Mouse (Mus musculus) MEL (cell line): ENCODE measurements at regions not wholly inside any gene's neighbourhood (a gene's known extent, or its start where the extent isn't known, plus 50 kb on each side); places are given as distances from the start of the nearest gene placed in this dataset.

Experiments used
- DNase-seq: peaks from one replicate; pipeline ENCODE4 v3.0.0; 2011; ENCODE audit warnings: low read depth, low spot score
- H3K27ac ChIP-seq: 2 replicates; pipeline ENCODE4 v1.5.1; 2012; ENCODE audit warnings: low read depth, mild to moderate bottlenecking, control low read depth, low read length, moderate library complexity; ENCODE audit not compliant: control insufficient read depth
- H3K27me3 ChIP-seq, 2 experiments: fragments of 150-350 bp in 1 of 2; sonication (generic) in 1 of 2; 2 replicates each; pipeline ENCODE4 v1.6.1; 2012; ENCODE audit warnings: low read length in 2 of 2, mild to moderate bottlenecking in 2 of 2, improper control_type of control experiment in 1 of 2, moderate library complexity in 1 of 2; ENCODE audit not compliant: insufficient read depth in 2 of 2, control insufficient read depth in 1 of 2
- H3K36me3 ChIP-seq, 2 experiments: 2 replicates each; pipeline ENCODE4 v1.6.1; 2012 to 2014; ENCODE audit warnings: low read length in 2 of 2, improper control_type of control experiment in 1 of 2, inconsistent platforms in 1 of 2, mild to moderate bottlenecking in 1 of 2; ENCODE audit not compliant: insufficient read depth in 2 of 2, control insufficient read depth in 1 of 2
- H3K4me1 ChIP-seq, 2 experiments: fragments of 150-350 bp in 1 of 2; sonication (generic) in 1 of 2; 2 replicates each; pipeline ENCODE4 v1.6.1; 2012; ENCODE audit warnings: low read length in 2 of 2, improper control_type of control experiment in 1 of 2, mild to moderate bottlenecking in 1 of 2; ENCODE audit not compliant: insufficient read depth in 2 of 2, control insufficient read depth in 1 of 2
- H3K4me3 ChIP-seq, 2 experiments: fragments of 150-350 bp in 1 of 2; sonication (generic) in 1 of 2; 2 replicates each; pipeline ENCODE4 v1.5.1; 2012; ENCODE audit warnings: low read depth in 2 of 2, low read length in 2 of 2, mild to moderate bottlenecking in 2 of 2, moderate library complexity in 2 of 2, control low read depth in 1 of 2, improper control_type of control experiment in 1 of 2; ENCODE audit not compliant: control insufficient read depth in 1 of 2, insufficient read depth in 1 of 2
- H3K79me2 ChIP-seq: 2 replicates; pipeline ENCODE4 v1.6.1; 2012; ENCODE audit warnings: mild to moderate bottlenecking, low read length, moderate library complexity; ENCODE audit not compliant: control insufficient read depth, poor library complexity, insufficient read depth
- H3K9ac ChIP-seq: 2 replicates; pipeline ENCODE4 v1.6.1; 2012; ENCODE audit warnings: low read depth, mild to moderate bottlenecking, control low read depth, low read length, moderate library complexity; ENCODE audit not compliant: control insufficient read depth, poor library complexity, severe bottlenecking
- H3K9me3 ChIP-seq: fragments of 150-350 bp; sonication (generic); replicated peaks from 2 replicates; pipeline ENCODE4 v1.6.1; 2012; ENCODE audit warnings: mild to moderate bottlenecking, low read length, improper control_type of control experiment, moderate library complexity; ENCODE audit not compliant: insufficient read depth
- CHD2 ChIP-seq: IDR thresholded peaks from 2 replicates; pipeline ENCODE4 v1.6.1; 2011; ENCODE audit warnings: low read length, improper control_type of control experiment
- E2F4 ChIP-seq: IDR thresholded peaks from 2 replicates; pipeline ENCODE4 v1.6.1; 2011; ENCODE audit warnings: low read depth, low read length, improper control_type of control experiment, borderline replicate concordance
- ELF1 ChIP-seq: IDR thresholded peaks from 2 replicates; pipeline ENCODE4 v1.6.1; 2014; ENCODE audit warnings: low read depth, mild to moderate bottlenecking, inconsistent platforms, low read length, improper control_type of control experiment, moderate library complexity
- EP300 ChIP-seq, 2 experiments: IDR thresholded peaks; 2 replicates each; pipeline ENCODE4 v1.6.1; 2011; ENCODE audit warnings: improper control_type of control experiment in 2 of 2, low read length in 2 of 2, low read depth in 1 of 2, mild to moderate bottlenecking in 1 of 2
- GABPA ChIP-seq: IDR thresholded peaks from 2 replicates; pipeline ENCODE4 v1.6.1; 2012; ENCODE audit warnings: low read depth, mild to moderate bottlenecking, inconsistent platforms, low read length, improper control_type of control experiment, moderate library complexity
- GATA1 ChIP-seq: IDR thresholded peaks from 2 replicates; pipeline ENCODE4 v1.6.1; 2011; ENCODE audit warnings: low read depth, low read length, improper control_type of control experiment
- MAX ChIP-seq: IDR thresholded peaks from 2 replicates; pipeline ENCODE4 v1.6.1; 2011; ENCODE audit warnings: low read length, improper control_type of control experiment
- MEF2A ChIP-seq: IDR thresholded peaks from 2 replicates; pipeline ENCODE4 v1.6.1; 2014; ENCODE audit warnings: low read depth, mild to moderate bottlenecking, inconsistent platforms, low read length, improper control_type of control experiment; ENCODE audit not compliant: poor library complexity, insufficient replicate concordance, severe bottlenecking; ENCODE audit errors: extremely low read depth
- NRF1 ChIP-seq: IDR thresholded peaks from 2 replicates; pipeline ENCODE4 v1.6.1; 2014; ENCODE audit warnings: low read depth, mild to moderate bottlenecking, inconsistent platforms, low read length, improper control_type of control experiment, moderate library complexity; ENCODE audit not compliant: poor library complexity, insufficient read depth, severe bottlenecking
- POLR2AphosphoS2 ChIP-seq: IDR thresholded peaks from 2 replicates; pipeline ENCODE4 v1.6.1; 2011; ENCODE audit warnings: low read length, improper control_type of control experiment
- RAD21 ChIP-seq: IDR thresholded peaks from 2 replicates; pipeline ENCODE4 v1.6.1; 2011; ENCODE audit warnings: mild to moderate bottlenecking, low read depth, low read length, improper control_type of control experiment
- RCOR1 ChIP-seq: IDR thresholded peaks from 2 replicates; pipeline ENCODE4 v1.6.1; 2012; ENCODE audit warnings: low read depth, mild to moderate bottlenecking, inconsistent platforms, low read length, improper control_type of control experiment
- SIN3A ChIP-seq: IDR thresholded peaks from 2 replicates; pipeline ENCODE4 v1.6.1; 2012; ENCODE audit warnings: low read length, improper control_type of control experiment, inconsistent platforms
- TBP ChIP-seq: IDR thresholded peaks from 2 replicates; pipeline ENCODE4 v1.8.0; 2011; ENCODE audit warnings: low read depth, low read length, improper control_type of control experiment
- TCF12 ChIP-seq: IDR thresholded peaks from 2 replicates; pipeline ENCODE4 v1.6.1; 2014; ENCODE audit warnings: low read depth, mild to moderate bottlenecking, inconsistent platforms, low read length, improper control_type of control experiment, moderate library complexity
- UBTF ChIP-seq: IDR thresholded peaks from 2 replicates; pipeline ENCODE4 v1.6.1; 2012; ENCODE audit warnings: low read depth, mild to moderate bottlenecking, inconsistent platforms, low read length, improper control_type of control experiment, moderate library complexity, borderline replicate concordance; ENCODE audit not compliant: insufficient read depth
- USF2 ChIP-seq, 2 experiments: IDR thresholded peaks; 2 replicates each; pipeline ENCODE4 v1.6.1; 2011 to 2012; ENCODE audit warnings: improper control_type of control experiment in 2 of 2, low read length in 2 of 2, borderline replicate concordance in 1 of 2, inconsistent platforms in 1 of 2, low read depth in 1 of 2, mild to moderate bottlenecking in 1 of 2; ENCODE audit not compliant: insufficient read depth in 1 of 2
- ZMIZ1 ChIP-seq: IDR thresholded peaks from 2 replicates; pipeline ENCODE4 v1.6.1; 2012; ENCODE audit warnings: low read depth, mild to moderate bottlenecking, inconsistent platforms, low read length, improper control_type of control experiment, moderate library complexity

- no peaks in the 10 kb centered on the region for H3K36me3 ChIP-seq
- H3K79me2 ChIP-seq, result no peaks in the 10 kb centered on the region
- no peaks in the 10 kb centered on the region for H3K9me3 ChIP-seq
- no peak overlapping the region for H3K27ac ChIP-seq
- H3K4me1 ChIP-seq, result no peaks in the 10 kb centered on the region
- DNase-seq, result no peak
- no peak for TF ChIP-seq ELF1
- no peak for TF ChIP-seq RAD21
- no peak for TF ChIP-seq ZMIZ1
- TF ChIP-seq TBP, result no peak
- no peak overlapping the region for H3K9ac ChIP-seq
- H3K4me3 ChIP-seq, result no peak overlapping the region
- no peaks in the 10 kb centered on the region for H3K27me3 ChIP-seq
Measured at GRCm38 (mm10) chr4:127809006-127809405, 161.7 kb downstream of the CK137956 start.

GRCm38 (mm10) chr4:127789206-127789605 lies 181.5 kb downstream of the CK137956 start:
- Histone ChIP-seq H3K79me2 (no peaks in the 10 kb centered on the region; the same call in 1 of the 2 replicates), H3K36me3 (no peaks in the 10 kb centered on the region), H3K27ac (no peak overlapping the region), H3K4me3 (no peak overlapping the region), H3K9ac (no peak overlapping the region), H3K9me3 (no peaks in the 10 kb centered on the region), H3K27me3 (no peaks in the 10 kb centered on the region), H3K4me1 (no peaks in the 10 kb centered on the region)
- no peak for TF ChIP-seq USF2 (IDR thresholded peaks at IDR 0.05; ENCODE audit: borderline replicate concordance in 1 of 2, insufficient read depth in 1 of 2, low read depth in 1 of 2, low read length in 2 of 2)
- TF ChIP-seq E2F4, result no peak
- TF ChIP-seq TCF12, result no peak
- TF ChIP-seq EP300 (IDR thresholded peaks at IDR 0.05; ENCODE audit: low read depth in 1 of 2, low read length in 2 of 2), result no peak
- no peak for TF ChIP-seq UBTF
- TF ChIP-seq CHD2, result no peak
- TF ChIP-seq NRF1, result no peak
- TF ChIP-seq GABPA, result no peak
- no peak for TF ChIP-seq POLR2AphosphoS2
- TF ChIP-seq MEF2A, result no peak
- TF ChIP-seq GATA1, result no peak
- no peak for TF ChIP-seq RCOR1
- no peak for TF ChIP-seq SIN3A
- TF ChIP-seq MAX, result no peak
- DNase-seq, result no peak
